Mouse (Mus musculus): Measurements from ENCODE around the gene Plch2. TPM values are rescaled to one million over a fixed set of nuclear protein-coding genes. Genes with fewer than 3 reads are reported as not detected.

Gene Plch2
- polyA plus RNA-seq, 1 experiment from 2014 or later: 2.1 TPM

- Histone ChIP-seq H3K9ac (ENCODE audit: low read depth, low read length) (no peak overlapping the region), H3K36me3 (ENCODE audit: control insufficient read depth, insufficient read depth, low read length) (no peaks in the 10 kb centered on the region), H3K4me3 (ENCODE audit: low read depth, low read length) (no peak overlapping the region), H3K27ac (ENCODE audit: low read depth, low read length) (no peak overlapping the region), H3K4me1 (replicated peaks; ENCODE audit: control insufficient read depth, insufficient read depth, low read length) (no peaks in the 10 kb centered on the region), H3K27me3 (ENCODE audit: control insufficient read depth, insufficient read depth, low read length) (no peaks in the 10 kb centered on the region), H3K9me3 (ENCODE audit: control insufficient read depth, low read length) (no peaks in the 10 kb centered on the region), H3K4me2 (replicated peaks; ENCODE audit: low read depth, low read length) (no peak overlapping the region)
- 58% methylated on average over 8 of the region's 8 CpGs for WGBS
- no peak for ATAC-seq (ENCODE audit: low FRiP score)
- DNase-seq (ENCODE audit: low spot score): no peak
These were observed 119.9 kb downstream of the Plch2 start for GRCm38 (mm10) chr4:154936542-154937255.

- WGBS: 79% methylated on average over 7 of the region's 7 CpGs
- Histone ChIP-seq H3K9me3 (ENCODE audit: control insufficient read depth, low read length) (no peaks in the 10 kb centered on the region), H3K4me1 (replicated peaks; ENCODE audit: control insufficient read depth, insufficient read depth, low read length) (no peaks in the 10 kb centered on the region), H3K36me3 (ENCODE audit: control insufficient read depth, insufficient read depth, low read length) (no peaks in the 10 kb centered on the region), H3K27ac (ENCODE audit: low read depth, low read length) (no peak overlapping the region), H3K4me2 (replicated peaks; ENCODE audit: low read depth, low read length) (no peak overlapping the region), H3K4me3 (ENCODE audit: low read depth, low read length) (no peak overlapping the region), H3K9ac (ENCODE audit: low read depth, low read length) (no peak overlapping the region), H3K27me3 (ENCODE audit: control insufficient read depth, insufficient read depth, low read length) (no peaks in the 10 kb centered on the region)
- ATAC-seq (ENCODE audit: low FRiP score) (no peak), DNase-seq (ENCODE audit: low spot score) (no peak)
These were observed 120.8 kb downstream of the Plch2 start for GRCm38 (mm10) chr4:154935788-154936187.

- WGBS: 98% methylated on average over 2 of the region's 2 CpGs
- DNase-seq (ENCODE audit: low spot score) (no peak), ATAC-seq (ENCODE audit: low FRiP score) (no peak)
- Histone ChIP-seq H3K4me3 (ENCODE audit: low read depth, low read length) (no peak overlapping the region), H3K27ac (ENCODE audit: low read depth, low read length) (no peak overlapping the region), H3K4me1 (replicated peaks; ENCODE audit: control insufficient read depth, insufficient read depth, low read length) (no peaks in the 10 kb centered on the region), H3K4me2 (replicated peaks; ENCODE audit: low read depth, low read length) (no peak overlapping the region), H3K9ac (ENCODE audit: low read depth, low read length) (no peak overlapping the region), H3K9me3 (ENCODE audit: control insufficient read depth, low read length) (no peaks in the 10 kb centered on the region), H3K27me3 (ENCODE audit: control insufficient read depth, insufficient read depth, low read length) (no peaks in the 10 kb centered on the region), H3K36me3 (ENCODE audit: control insufficient read depth, insufficient read depth, low read length) (no peaks in the 10 kb centered on the region)
These were observed 121.8 kb downstream of the Plch2 start for GRCm38 (mm10) chr4:154934800-154935199.

GRCm38 (mm10) chr4:154933306-154933907 is 123.2 kb downstream of the Plch2 start:
- Histone ChIP-seq H3K4me3 (ENCODE audit: low read depth, low read length) (no peak overlapping the region), H3K9ac (ENCODE audit: low read depth, low read length) (no peak overlapping the region), H3K27me3 (ENCODE audit: control insufficient read depth, insufficient read depth, low read length) (no peaks in the 10 kb centered on the region), H3K9me3 (ENCODE audit: control insufficient read depth, low read length) (no peaks in the 10 kb centered on the region), H3K4me2 (replicated peaks; ENCODE audit: low read depth, low read length) (no peak overlapping the region), H3K4me1 (replicated peaks; ENCODE audit: control insufficient read depth, insufficient read depth, low read length) (no peaks in the 10 kb centered on the region), H3K36me3 (ENCODE audit: control insufficient read depth, insufficient read depth, low read length) (no peaks in the 10 kb centered on the region), H3K27ac (ENCODE audit: low read depth, low read length) (no peak overlapping the region)
- DNase-seq (ENCODE audit: low spot score) (no peak), ATAC-seq (ENCODE audit: low FRiP score) (no peak)
- WGBS: 58% methylated on average over 13 of the region's 13 CpGs

Other genes starting within 250 kb of the Plch2 start
- gene Ttc34, start 219.3 kb downstream of the Plch2 start, polyA plus RNA-seq (2014; fragmentation: Nextera tagmentation; extraction: Ambion mirVana): 0.09 and 0.32 TPM in 2 replicates
- gene Mmel1, start 187.2 kb downstream of the Plch2 start, polyA plus RNA-seq (2014; fragmentation: Nextera tagmentation; extraction: Ambion mirVana): 0.48 and 0.56 TPM in 2 replicates
- gene Fam213b, start 157.6 kb downstream of the Plch2 start, polyA plus RNA-seq (2014; fragmentation: Nextera tagmentation; extraction: Ambion mirVana): 39.8 and 41.4 TPM in 2 replicates
- 1.0 and 1.1 TPM in 2 replicates for gene Tnfrsf14, start 128.2 kb downstream of the Plch2 start, polyA plus RNA-seq (2014; fragmentation: Nextera tagmentation; extraction: Ambion mirVana)
- gene Hes5, start 95.9 kb downstream of the Plch2 start, polyA plus RNA-seq (2014; fragmentation: Nextera tagmentation; extraction: Ambion mirVana): 159 and 269 TPM in 2 replicates
- gene Pank4, start 92.7 kb downstream of the Plch2 start, polyA plus RNA-seq (2014; fragmentation: Nextera tagmentation; extraction: Ambion mirVana): 31.5 and 37.4 TPM in 2 replicates
- gene Pex10, start 10.2 kb upstream of the Plch2 start, polyA plus RNA-seq (2014; fragmentation: Nextera tagmentation; extraction: Ambion mirVana): 5.6 and 7.8 TPM in 2 replicates
- 156 and 166 TPM in 2 replicates for gene Rer1, start 29.6 kb upstream of the Plch2 start, polyA plus RNA-seq (2014; fragmentation: Nextera tagmentation; extraction: Ambion mirVana)
- 3.3 and 4.2 TPM in 2 replicates for gene Morn1, start 29.8 kb upstream of the Plch2 start, polyA plus RNA-seq (2014; fragmentation: Nextera tagmentation; extraction: Ambion mirVana)
- gene Ski, start 165.8 kb upstream of the Plch2 start, polyA plus RNA-seq (2014; fragmentation: Nextera tagmentation; extraction: Ambion mirVana): 13.4 and 21.0 TPM in 2 replicates
- gene Faap20, start 193.0 kb upstream of the Plch2 start, polyA plus RNA-seq (2014; fragmentation: Nextera tagmentation; extraction: Ambion mirVana): 99.0 and 99.3 TPM in 2 replicates